Mouse (Mus musculus) liver, embryonic 14.5 days (tissue): ENCODE measurements around the gene Lhx8. TPM values are rescaled to one million over a fixed set of nuclear protein-coding genes. Genes with fewer than 3 reads are reported as not detected.

Source experiments
- ATAC-seq: fragments of 200-750 bp; cut with Nextera tagmentation; 2 replicates; pipeline ENCODE4 v1.8.0; 2017; ENCODE audit warnings: moderate number of reproducible peaks, mild to moderate bottlenecking, moderate library complexity; ENCODE audit not compliant: insufficient read depth
- DNase-seq, 3 experiments: peaks; one replicate each; pipeline ENCODE4 v3.0.0-alpha.2; 2012 to 2013; ENCODE audit warnings: low read depth in 3 of 3, low spot score in 3 of 3
- H3K27ac ChIP-seq: fragments of 300-500 bp; sonication (generic); 2 replicates; pipeline ENCODE4 v1.5.1; 2014; ENCODE audit warnings: moderate library complexity, mild to moderate bottlenecking, control low read depth, inconsistent platforms
- H3K27me3 ChIP-seq: fragments of 300-500 bp; sonication (generic); 2 replicates; pipeline ENCODE4 v1.6.1; 2014; ENCODE audit warnings: mild to moderate bottlenecking, low read length, moderate library complexity; ENCODE audit not compliant: control insufficient read depth, insufficient read depth
- H3K36me3 ChIP-seq: fragments of 300-500 bp; sonication (generic); replicated peaks from 2 replicates; pipeline ENCODE4 v1.6.1; 2014; ENCODE audit warnings: low read depth; ENCODE audit not compliant: control insufficient read depth, insufficient read depth
- H3K4me1 ChIP-seq, 2 experiments: fragments of 200-500 bp in 1 of 2; fragments of 300-500 bp in 1 of 2; sonication (generic) in 1 of 2; replicated peaks; 2 replicates each; pipeline ENCODE4 v1.6.1; 2012 to 2014; ENCODE audit warnings: antibody characterized with exemption in 1 of 2, inconsistent platforms in 1 of 2, low read length in 1 of 2; ENCODE audit not compliant: control insufficient read depth in 2 of 2, insufficient read depth in 2 of 2
- H3K4me2 ChIP-seq: fragments of 300-500 bp; sonication (generic); 2 replicates; pipeline ENCODE4 v1.6.1; 2014; ENCODE audit warnings: low read depth, mild to moderate bottlenecking, control low read depth, moderate library complexity
- H3K4me3 ChIP-seq, 2 experiments: fragments of 200-500 bp in 1 of 2; fragments of 300-500 bp in 1 of 2; sonication (generic) in 1 of 2; 2 replicates each; pipeline ENCODE4 v1.5.1; 2012 to 2014; ENCODE audit warnings: low read depth in 2 of 2, low read length in 2 of 2, mild to moderate bottlenecking in 2 of 2, control low read depth in 1 of 2, inconsistent platforms in 1 of 2, moderate library complexity in 1 of 2; ENCODE audit not compliant: insufficient read depth in 1 of 2
- H3K9ac ChIP-seq: fragments of 300-500 bp; sonication (generic); replicated peaks from 2 replicates; pipeline ENCODE4 v1.6.1; 2014; ENCODE audit warnings: mild to moderate bottlenecking, control low read depth, moderate library complexity
- H3K9me3 ChIP-seq: fragments of 300-500 bp; sonication (generic); 2 replicates; pipeline ENCODE4 v1.6.1; 2016; ENCODE audit warnings: low read length, mixed read lengths; ENCODE audit not compliant: control insufficient read depth
- CTCF ChIP-seq: IDR thresholded peaks from 2 replicates; pipeline ENCODE4 v1.5.1; 2016; ENCODE audit warnings: antibody characterized with exemption, low read depth, control low read depth
- EP300 ChIP-seq: IDR thresholded peaks from 2 replicates; pipeline ENCODE4 v1.6.1; 2016; ENCODE audit warnings: antibody characterized with exemption, low read depth
- WGBS: fragments of 180-500 bp; shearing (Covaris S2); extraction: QIAGEN DNeasy Blood & Tissue Kit; methylation state at CpG from one replicate; pipeline ENCODE4 v1.1.7; 2014; ENCODE audit not compliant: insufficient replicate concordance; 5-methylcytosine and 5-hydroxymethylcytosine counted together
- polyA plus RNA-seq, 2 experiments: library from polyadenylated mRNA; depleted of rRNA in 1 of 2; stranded (reverse) in 1 of 2; unstranded in 1 of 2; fragments of >200 nt; fragmentation: Nextera tagmentation in 1 of 2; extraction: Ambion mirVana in 1 of 2; gene quantifications; 2 replicates each; pipeline versions ENCODE4 v1.2.1 to v1.2.3; 2012 to 2014

Lhx8 gene
- polyA plus RNA-seq, 2 experiments, result 0.04 TPM; not detected in 1

DNA sequence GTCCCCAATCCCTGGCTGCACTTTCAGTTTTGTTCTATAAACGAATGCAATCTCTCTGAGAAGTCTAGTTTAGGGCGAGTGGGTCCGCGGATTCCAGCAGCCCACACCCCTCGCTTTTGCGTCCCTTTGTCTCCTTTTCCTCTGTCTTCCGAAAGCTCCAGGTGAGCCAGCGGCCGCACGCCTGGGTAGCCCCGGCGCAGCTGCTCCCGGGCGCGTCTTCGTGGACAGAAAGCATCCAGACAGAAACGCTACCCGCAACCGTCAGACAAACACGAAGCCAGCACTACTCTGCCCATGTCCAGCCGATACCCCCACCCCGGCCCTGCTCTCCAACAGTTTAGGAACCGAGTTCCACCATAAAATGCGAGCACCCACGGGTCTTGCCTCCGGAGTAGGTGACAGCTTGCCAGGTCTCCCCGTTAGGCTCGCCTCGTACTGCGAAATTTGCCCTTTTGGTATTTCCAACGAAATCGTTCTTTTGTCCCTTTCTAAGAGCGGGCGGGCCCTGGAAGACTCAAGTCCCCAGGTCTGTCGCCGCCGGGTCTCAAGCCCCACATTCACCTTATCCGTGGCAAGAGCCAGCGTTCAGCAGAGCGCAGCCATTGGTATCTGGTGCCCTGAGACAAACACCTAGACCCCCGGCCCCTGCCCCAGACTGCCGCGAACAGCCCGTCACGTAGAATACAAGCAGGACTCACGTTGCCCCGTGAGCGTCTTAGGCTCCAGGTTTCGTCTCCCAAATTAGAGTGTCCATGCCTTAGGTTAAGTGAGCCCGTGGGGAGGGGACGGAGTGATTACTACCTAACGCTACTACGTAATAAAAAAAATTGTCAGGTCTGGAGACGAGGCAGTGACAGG is 907 bp downstream of the Lhx8 start:
- H3K9ac ChIP-seq, result no peak overlapping the region
- no peak overlapping the region for H3K27ac ChIP-seq
- no peaks in the 10 kb centered on the region for H3K36me3 ChIP-seq
- ATAC-seq (no peak), DNase-seq (no peak)
- WGBS, result under 1% methylated on average over 54 of the region's 54 CpGs
- no peak overlapping the region for H3K4me2 ChIP-seq
- H3K4me3 ChIP-seq, result no peak overlapping the region
- peaks cover 96% of the 10 kb centered on the region for H3K27me3 ChIP-seq
- TF ChIP-seq EP300, result no peak
- no peaks in the 10 kb centered on the region for H3K4me1 ChIP-seq
- no peaks in the 10 kb centered on the region for H3K9me3 ChIP-seq

DNA sequence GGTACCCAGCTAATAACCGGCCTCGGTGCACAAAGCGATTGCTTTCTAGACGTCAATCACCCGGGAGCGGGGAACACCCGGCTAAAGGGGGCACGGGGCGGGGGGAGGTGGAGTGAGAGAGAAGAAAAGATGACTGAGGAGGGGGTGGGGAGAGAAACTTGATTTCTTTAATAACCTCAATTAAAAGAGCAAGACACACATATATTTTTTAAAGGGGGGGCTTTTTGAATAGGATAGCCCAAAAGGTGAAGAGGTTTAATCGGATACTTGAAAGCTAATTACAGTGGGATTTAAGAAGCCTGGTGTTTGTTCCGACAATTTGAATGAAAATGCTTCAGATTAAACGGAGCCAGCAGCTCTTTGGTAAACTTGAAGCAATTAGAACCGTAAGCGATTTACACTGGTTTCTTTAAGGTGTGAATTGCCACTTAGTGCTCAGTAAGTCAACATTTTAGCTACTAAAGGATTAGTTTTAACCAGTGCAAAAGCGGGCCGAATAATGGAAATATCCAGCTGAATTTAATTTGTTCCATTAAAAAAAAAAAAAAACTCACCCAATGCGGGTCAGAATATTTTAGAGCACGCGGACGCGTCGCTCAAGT is 1.6 kb downstream of the Lhx8 start:
- Histone ChIP-seq H3K4me2 (no peak overlapping the region), H3K9ac (no peak overlapping the region), H3K4me3 (no peak overlapping the region), H3K27ac (no peak overlapping the region), H3K9me3 (no peaks in the 10 kb centered on the region), H3K36me3 (no peaks in the 10 kb centered on the region), H3K27me3 (peaks cover 94% of the 10 kb centered on the region), H3K4me1 (no peaks in the 10 kb centered on the region)
- WGBS, result under 1% methylated on average over 22 of the region's 22 CpGs
- DNase-seq, result no peak
- no peak for ATAC-seq
- TF ChIP-seq EP300 (no peak), CTCF (no peak)

DNA sequence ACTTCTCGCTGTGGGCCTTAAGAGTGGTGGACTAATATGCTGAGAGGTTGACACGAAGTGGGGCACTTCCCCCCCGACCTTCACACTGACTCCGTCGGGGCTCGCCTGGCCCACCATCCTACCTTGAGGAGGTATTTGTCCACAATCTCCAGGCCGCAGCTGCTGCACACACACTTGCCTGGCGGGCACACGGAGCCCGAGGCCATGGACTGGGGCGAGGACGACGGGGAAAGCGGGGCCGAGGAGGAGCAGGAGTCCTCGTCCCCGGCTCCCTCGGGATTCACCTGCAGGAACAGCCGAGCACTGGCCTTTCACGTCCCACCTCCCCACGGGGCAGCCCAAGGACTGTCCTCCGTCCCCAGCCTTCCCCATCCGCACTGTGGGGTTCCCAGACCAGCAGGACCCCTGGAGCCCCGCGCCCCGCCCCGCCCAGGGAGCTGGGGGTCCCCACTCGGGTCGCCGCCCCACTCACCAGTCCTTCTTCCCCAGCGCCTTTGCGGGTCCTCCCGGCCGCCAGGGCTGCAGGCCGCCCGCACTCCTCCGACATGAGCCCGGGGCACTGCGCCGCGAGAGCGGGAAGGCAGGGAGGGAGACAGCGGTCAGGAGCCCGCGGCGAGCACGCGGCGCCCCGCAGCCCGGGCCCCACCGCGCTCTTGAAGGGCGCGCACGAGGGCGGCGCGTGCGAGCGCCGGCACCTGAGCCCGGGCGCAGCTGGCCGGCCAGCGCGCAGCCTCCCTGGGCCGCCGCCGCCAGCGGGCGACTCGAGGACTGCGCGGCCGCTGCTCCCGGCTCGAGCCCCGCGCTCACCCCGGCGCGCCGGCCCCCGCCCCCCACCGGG is 2.4 kb downstream of the Lhx8 start:
- no peak for DNase-seq
- H3K9ac ChIP-seq, result no peak overlapping the region
- no peak for TF ChIP-seq EP300
- TF ChIP-seq CTCF, result no peak
- H3K36me3 ChIP-seq, result no peaks in the 10 kb centered on the region
- peak; percentile 28; the same call in 1 of the 2 replicates for ATAC-seq
- no peaks in the 10 kb centered on the region for H3K4me1 ChIP-seq
- no peak overlapping the region for H3K27ac ChIP-seq
- no peaks in the 10 kb centered on the region for H3K9me3 ChIP-seq
- no peak overlapping the region for H3K4me2 ChIP-seq
- WGBS, result under 1% methylated on average over 74 of the region's 86 CpGs
- H3K4me3 ChIP-seq, result no peak overlapping the region
- peaks cover 87% of the 10 kb centered on the region for H3K27me3 ChIP-seq

DNA sequence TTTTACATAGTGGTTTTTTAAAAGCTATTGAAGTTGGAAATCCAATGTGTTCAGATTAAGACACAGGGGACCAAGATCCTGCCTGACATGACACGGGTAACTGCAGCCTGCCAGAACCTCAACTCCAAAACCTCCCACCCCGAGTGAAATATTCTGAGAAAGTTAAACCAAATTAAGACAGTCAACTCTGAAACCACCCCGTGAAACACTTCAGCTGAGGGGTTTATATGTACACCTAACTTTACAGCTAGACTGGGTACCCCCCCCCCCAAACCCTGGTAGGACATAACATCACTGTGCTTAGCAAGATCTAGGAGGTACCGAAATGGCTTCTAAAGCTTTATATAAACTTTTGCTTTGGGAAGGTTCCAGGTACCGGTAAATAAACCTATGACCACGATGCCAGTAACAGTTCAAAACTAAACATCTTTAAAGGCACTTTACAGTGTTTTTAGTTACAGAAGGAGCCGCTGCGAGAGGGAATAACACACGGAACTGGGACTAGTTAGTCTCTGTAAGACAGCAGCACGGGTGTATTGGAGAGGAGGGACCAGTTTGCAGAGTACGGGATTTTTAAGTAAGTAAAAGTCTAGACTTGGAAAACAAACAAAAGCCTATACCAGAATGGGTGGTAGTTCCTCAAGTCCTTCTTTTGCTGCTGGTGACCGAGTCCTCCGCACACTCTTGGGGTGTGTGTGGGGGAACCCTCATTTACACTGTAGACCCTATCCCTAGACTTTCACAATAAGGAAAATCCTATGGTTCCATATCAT is 3.2 kb downstream of the Lhx8 start:
- H3K9me3 ChIP-seq, result no peaks in the 10 kb centered on the region
- no peaks in the 10 kb centered on the region for H3K36me3 ChIP-seq
- no peak overlapping the region for H3K4me3 ChIP-seq
- WGBS, result 2% methylated on average over 13 of the region's 13 CpGs
- H3K4me2 ChIP-seq, result no peak overlapping the region
- ATAC-seq (no peak), DNase-seq (no peak)
- H3K27ac ChIP-seq, result no peak overlapping the region
- peaks cover 79% of the 10 kb centered on the region for H3K27me3 ChIP-seq
- TF ChIP-seq CTCF, result no peak
- TF ChIP-seq EP300, result no peak
- no peak overlapping the region for H3K9ac ChIP-seq
- H3K4me1 ChIP-seq, result no peaks in the 10 kb centered on the region
